Mouse (Mus musculus): ENCODE results near the gene Bex2. TPM values are rescaled to one million over a fixed set of nuclear protein-coding genes. Genes with fewer than 3 reads are reported as not detected.
"Not testable (repeated sequence)": the region's sequence is repeated elsewhere in the genome, so short reads cannot be mapped to it uniquely, and the experiment has no call there.

The Bex2 gene
- polyA plus RNA-seq (2015; fragmentation: Nextera tagmentation; extraction: Ambion mirVana) = 140 and 144 TPM in 2 replicates

- H3K4me3 ChIP-seq = peak within 1 kb of the TSS; percentile 41
- H3K4me2 ChIP-seq = peak within 1 kb of the TSS; percentile 52
- H3K9ac ChIP-seq = peak within 1 kb of the TSS; percentile 16; the same call in 1 of the 2 replicates
- ATAC-seq (ENCODE audit: insufficient number of reproducible peaks, insufficient read depth, low FRiP score, low TSS enrichment, low read depth) = peak; percentile 96
- not testable (repeated sequence) for H3K27me3 ChIP-seq, H3K36me3 ChIP-seq, H3K4me1 ChIP-seq, H3K27ac ChIP-seq, H3K9me3 ChIP-seq
- no CpG with 5 or more reads among the region's 32 CpGs for WGBS
These were observed at the start of gene Bex2 for GRCm38 (mm10) chrX:136068020-136068419. TSS of gene Bex2 (minus strand) at chrX:136068236.

DNA sequence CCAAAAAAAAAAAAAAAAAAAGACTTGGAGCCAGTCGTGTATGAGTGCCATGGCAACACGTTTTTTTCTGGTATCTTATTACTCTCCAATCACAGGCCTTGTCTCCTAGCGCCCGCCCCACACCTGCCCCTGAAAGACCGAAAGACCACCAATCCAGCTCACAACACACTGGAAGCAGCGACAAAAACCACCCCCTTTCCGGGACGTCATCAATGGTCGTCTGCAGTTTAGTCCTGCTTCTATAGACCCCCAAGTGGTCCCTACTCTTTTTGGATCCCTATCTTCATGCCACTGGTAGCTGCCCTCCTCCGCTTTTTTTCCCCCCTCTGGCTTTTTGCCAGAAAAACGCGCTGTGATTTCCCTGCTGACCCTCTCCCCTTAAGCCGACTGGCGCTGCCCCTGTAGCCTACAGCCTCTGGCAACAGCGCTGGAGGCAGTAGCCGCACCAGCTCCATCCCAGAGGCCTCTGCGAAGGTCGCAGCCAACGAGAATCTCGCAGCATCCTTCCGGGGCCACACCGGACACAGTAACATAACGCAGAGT lies 47.5 kb upstream of the Bex2 start:
- H3K9ac ChIP-seq = peak overlapping the region; percentile 58
- H3K27ac ChIP-seq = peak overlapping the region; percentile 64; the same call in 1 of the 2 replicates
- peaks cover 39% of the 10 kb centered on the region for H3K27me3 ChIP-seq
- ATAC-seq (ENCODE audit: insufficient number of reproducible peaks, insufficient read depth, low FRiP score, low TSS enrichment, low read depth) = peak; percentile 88
- H3K36me3 ChIP-seq = no peaks in the 10 kb centered on the region
- H3K9me3 ChIP-seq = no peaks in the 10 kb centered on the region
- peak overlapping the region; percentile 62 for H3K4me2 ChIP-seq
- WGBS = 20% methylated on average over 23 of the region's 23 CpGs
- H3K4me1 ChIP-seq = no peaks in the 10 kb centered on the region
- peak overlapping the region; percentile 45 for H3K4me3 ChIP-seq

DNA sequence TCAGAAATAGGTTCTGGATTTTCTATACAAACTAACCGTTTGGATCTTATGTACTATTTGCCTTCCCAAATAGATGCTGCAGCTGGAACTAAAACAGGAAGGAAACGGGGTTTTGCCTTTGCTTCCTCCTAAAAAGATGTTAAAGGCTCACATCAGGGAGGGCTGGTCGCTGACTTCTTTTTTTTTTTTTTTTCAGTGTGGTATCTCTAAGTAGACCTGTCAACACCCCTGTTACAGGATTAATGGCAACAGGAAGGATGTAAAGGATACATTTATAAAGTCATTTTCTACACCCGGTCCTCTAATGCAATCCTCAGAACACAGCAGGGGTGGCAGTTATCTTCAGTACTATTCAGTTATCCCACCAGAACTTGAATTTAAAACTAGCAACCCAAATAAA lies 47.0 kb upstream of the Bex2 start:
- peak overlapping the region; percentile 62 for H3K4me2 ChIP-seq
- 37% methylated on average over 4 of the region's 4 CpGs for WGBS
- no peak overlapping the region for H3K9ac ChIP-seq
- no peak for ATAC-seq (ENCODE audit: insufficient number of reproducible peaks, insufficient read depth, low FRiP score, low TSS enrichment, low read depth)
- H3K4me3 ChIP-seq = peak overlapping the region; percentile 45
- no peak overlapping the region for H3K27ac ChIP-seq
- no peaks in the 10 kb centered on the region for H3K4me1 ChIP-seq
- H3K9me3 ChIP-seq = no peaks in the 10 kb centered on the region
- peaks cover 42% of the 10 kb centered on the region for H3K27me3 ChIP-seq
- no peaks in the 10 kb centered on the region for H3K36me3 ChIP-seq

GRCm38 (mm10) chrX:136107942-136108341 lies 39.9 kb upstream of the Bex2 start:
- Histone ChIP-seq H3K27ac (no peak overlapping the region), H3K36me3 (no peaks in the 10 kb centered on the region), H3K9ac (no peak overlapping the region), H3K27me3 (peaks cover 33% of the 10 kb centered on the region), H3K9me3 (no peaks in the 10 kb centered on the region), H3K4me2 (no peak overlapping the region), H3K4me1 (no peaks in the 10 kb centered on the region), H3K4me3 (no peak overlapping the region)
- WGBS = 40% methylated on average over 6 of the region's 6 CpGs
- ATAC-seq (ENCODE audit: insufficient number of reproducible peaks, insufficient read depth, low FRiP score, low TSS enrichment, low read depth) = no peak

- WGBS = 66% methylated on average over 3 of the region's 3 CpGs
- no peak overlapping the region for H3K27ac ChIP-seq
- H3K9me3 ChIP-seq = no peaks in the 10 kb centered on the region
- no peak overlapping the region for H3K9ac ChIP-seq
- H3K27me3 ChIP-seq = peaks cover 15% of the 10 kb centered on the region
- ATAC-seq (ENCODE audit: insufficient number of reproducible peaks, insufficient read depth, low FRiP score, low TSS enrichment, low read depth) = no peak
- no peak overlapping the region for H3K4me3 ChIP-seq
- H3K4me1 ChIP-seq = no peaks in the 10 kb centered on the region
- H3K36me3 ChIP-seq = no peaks in the 10 kb centered on the region
- H3K4me2 ChIP-seq = no peak overlapping the region
These were observed 36.7 kb upstream of the Bex2 start for GRCm38 (mm10) chrX:136104724-136105088.

DNA sequence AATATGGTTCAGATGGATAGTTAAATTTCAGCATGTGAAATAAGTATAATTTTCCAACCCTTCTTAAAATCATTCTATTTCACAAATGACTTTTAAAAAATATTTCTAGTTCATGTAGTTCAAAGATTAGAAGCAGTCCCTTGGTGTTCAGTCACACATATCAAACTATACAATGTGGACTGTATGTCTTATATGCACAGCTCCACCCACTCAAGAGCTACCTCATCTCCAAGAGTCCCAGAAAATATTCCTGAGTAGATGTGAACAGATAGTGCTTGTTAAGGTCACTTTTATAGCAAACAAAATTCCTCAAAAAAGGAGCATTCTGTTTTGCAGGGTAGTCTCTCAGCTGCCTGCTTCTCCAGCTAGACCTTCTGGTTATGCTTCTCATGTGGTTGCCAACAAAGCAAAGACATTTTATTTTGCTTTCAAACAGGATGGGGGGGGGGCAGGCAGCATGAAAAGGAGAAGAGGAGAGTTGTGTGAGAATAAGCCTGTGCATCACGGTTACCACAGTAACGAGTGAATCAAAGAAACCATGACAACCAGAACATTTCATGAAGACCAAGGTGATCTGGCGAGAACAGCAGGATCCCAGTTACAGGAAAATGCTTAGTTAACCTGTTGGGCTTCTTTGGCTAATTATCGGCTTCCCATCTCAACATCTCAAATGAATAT lies 36.1 kb upstream of the Bex2 start:
- Histone ChIP-seq H3K27me3 (peaks cover 11% of the 10 kb centered on the region), H3K9me3 (no peaks in the 10 kb centered on the region)

DNA sequence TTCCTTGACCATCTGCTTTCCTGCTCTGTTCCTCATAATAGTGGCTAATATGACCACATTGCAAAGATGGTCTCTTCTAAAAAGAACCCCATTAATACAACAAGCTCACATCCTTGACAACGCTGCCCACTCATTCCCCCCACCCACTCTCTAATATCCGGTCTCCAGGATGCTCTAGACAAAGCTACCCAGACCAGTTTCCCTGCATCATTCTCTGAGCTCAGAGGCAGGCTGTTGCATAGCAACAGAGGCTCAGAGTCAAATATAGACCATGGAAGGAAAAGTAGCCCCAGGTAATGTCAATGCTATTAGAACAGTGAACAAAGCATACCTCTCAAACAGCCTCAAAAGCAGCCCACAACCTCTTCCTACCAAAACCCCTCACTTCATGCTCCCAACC lies 26.4 kb upstream of the Bex2 start:
- WGBS = 44% methylated on average over 2 of the region's 2 CpGs
- no peak overlapping the region for H3K27ac ChIP-seq
- H3K4me2 ChIP-seq = no peak overlapping the region
- no peak overlapping the region for H3K4me3 ChIP-seq
- no peaks in the 10 kb centered on the region for H3K36me3 ChIP-seq
- H3K4me1 ChIP-seq = no peaks in the 10 kb centered on the region
- H3K9me3 ChIP-seq = no peaks in the 10 kb centered on the region
- H3K9ac ChIP-seq = no peak overlapping the region
- no peak for ATAC-seq (ENCODE audit: insufficient number of reproducible peaks, insufficient read depth, low FRiP score, low TSS enrichment, low read depth)
- H3K27me3 ChIP-seq = peaks cover 19% of the 10 kb centered on the region; the same call in 1 of the 2 replicates

More for the DNA sequence above, 36.1 kb upstream of the Bex2 start:
- no peaks in the 10 kb centered on the region for H3K36me3 ChIP-seq
- WGBS = 69% methylated on average over 4 of the region's 4 CpGs
- H3K27ac ChIP-seq = no peak overlapping the region
- no peak overlapping the region for H3K9ac ChIP-seq
- H3K4me3 ChIP-seq = no peak overlapping the region
- ATAC-seq (ENCODE audit: insufficient number of reproducible peaks, insufficient read depth, low FRiP score, low TSS enrichment, low read depth) = no peak
- no peak overlapping the region for H3K4me2 ChIP-seq
- no peaks in the 10 kb centered on the region for H3K4me1 ChIP-seq

- peaks cover 22% of the 10 kb centered on the region; the same call in 1 of the 2 replicates for H3K27me3 ChIP-seq
- H3K27ac ChIP-seq = no peak overlapping the region
- H3K9me3 ChIP-seq = no peaks in the 10 kb centered on the region
- H3K4me2 ChIP-seq = no peak overlapping the region
- H3K36me3 ChIP-seq = no peaks in the 10 kb centered on the region
- WGBS = 34% methylated on average over 2 of the region's 2 CpGs
- H3K9ac ChIP-seq = no peak overlapping the region
- H3K4me1 ChIP-seq = no peaks in the 10 kb centered on the region
- no peak overlapping the region for H3K4me3 ChIP-seq
- no peak for ATAC-seq (ENCODE audit: insufficient number of reproducible peaks, insufficient read depth, low FRiP score, low TSS enrichment, low read depth)
These were observed 24.7 kb upstream of the Bex2 start for GRCm38 (mm10) chrX:136092497-136093279.

- H3K9me3 ChIP-seq = no peaks in the 10 kb centered on the region
- no peak within 1 kb of the TSS for H3K9ac ChIP-seq
- H3K27me3 ChIP-seq = peaks cover 5% of the 10 kb centered on the region; the same call in 1 of the 2 replicates
- H3K4me3 ChIP-seq = no peak within 1 kb of the TSS
- WGBS = 78% methylated on average over 9 of the region's 9 CpGs
- ATAC-seq (ENCODE audit: insufficient number of reproducible peaks, insufficient read depth, low FRiP score, low TSS enrichment, low read depth) = no peak
- H3K36me3 ChIP-seq = no peaks in the 10 kb centered on the region
- no peaks in the 10 kb centered on the region for H3K4me1 ChIP-seq
- H3K4me2 ChIP-seq = no peak within 1 kb of the TSS
- H3K27ac ChIP-seq = no peak within 1 kb of the TSS
These were observed 17.1 kb upstream of the Bex2 start, which contains the start of gene Nxf3 for GRCm38 (mm10) chrX:136085155-136085554. TSS of gene Nxf3 (minus strand) at chrX:136085255.

DNA sequence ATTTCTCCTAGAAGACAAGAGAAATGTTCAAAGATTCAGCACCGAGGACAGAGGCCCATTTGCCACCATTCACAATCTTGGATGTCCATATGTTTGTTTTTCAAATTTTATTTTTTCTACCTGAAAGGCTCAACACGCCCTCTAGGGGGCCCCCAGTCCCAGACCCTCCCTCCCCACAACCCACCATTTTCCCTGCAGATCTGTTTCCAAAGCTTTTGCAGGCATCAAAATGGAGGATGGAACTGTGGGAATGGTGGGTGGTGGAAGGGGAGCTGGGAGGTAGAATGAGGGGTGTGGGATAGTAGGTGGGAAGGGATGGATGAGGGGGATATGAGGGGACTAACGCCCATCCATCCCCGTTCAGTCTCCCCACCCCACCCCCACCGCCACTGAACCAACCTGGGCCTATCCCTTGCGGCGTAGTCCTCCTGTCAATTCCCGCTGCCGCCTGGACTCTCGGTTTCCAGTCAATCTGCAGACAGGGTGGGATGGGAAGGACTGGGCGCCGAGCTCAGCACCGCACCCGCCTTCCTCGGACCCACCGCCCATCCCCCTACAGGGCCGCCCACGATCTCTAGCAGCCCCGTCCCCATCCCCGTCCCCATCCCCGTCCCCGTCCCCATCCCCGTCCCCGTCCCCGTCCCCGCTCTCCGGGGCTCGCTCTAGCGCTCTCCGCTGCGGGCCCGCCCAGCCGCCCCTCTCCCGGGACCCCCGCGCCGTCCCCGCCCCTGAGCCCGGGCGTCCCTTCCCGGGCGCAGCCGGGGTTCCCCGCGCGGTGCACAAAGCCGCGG lies 640 bp downstream of the Bex2 start:
- peak; percentile 63 for ATAC-seq (ENCODE audit: insufficient number of reproducible peaks, insufficient read depth, low FRiP score, low TSS enrichment, low read depth)
- not testable (repeated sequence) for H3K9me3 ChIP-seq, H3K27me3 ChIP-seq, H3K36me3 ChIP-seq, H3K4me1 ChIP-seq, H3K27ac ChIP-seq
- WGBS = 39% methylated on average over 27 of the region's 48 CpGs
- peak overlapping the region; percentile 41 for H3K4me3 ChIP-seq
- peak overlapping the region; percentile 16; the same call in 1 of the 2 replicates for H3K9ac ChIP-seq
- peak overlapping the region; percentile 52 for H3K4me2 ChIP-seq

- Histone ChIP-seq H3K36me3 (no peaks in the 10 kb centered on the region), H3K4me2 (no peak overlapping the region), H3K27me3 (peaks cover 12% of the 10 kb centered on the region; the same call in 1 of the 2 replicates), H3K9ac (no peak overlapping the region), H3K9me3 (no peaks in the 10 kb centered on the region), H3K27ac (no peak overlapping the region), H3K4me1 (no peaks in the 10 kb centered on the region), H3K4me3 (no peak overlapping the region)
- 91% methylated on average over 1 of the region's 1 CpGs for WGBS
- no peak for ATAC-seq (ENCODE audit: insufficient number of reproducible peaks, insufficient read depth, low FRiP score, low TSS enrichment, low read depth)
These were observed 7.3 kb downstream of the Bex2 start for GRCm38 (mm10) chrX:136060698-136061097.

Data from embryonic facial prominence, embryonic 13.5 days (tissue).